Mouse (Mus musculus): ENCODE measurements around the gene Ly6g6d. TPM values are rescaled to one million over a fixed set of nuclear protein-coding genes. Genes with fewer than 3 reads are reported as not detected.
"Not testable (repeated sequence)": the region's sequence is repeated elsewhere in the genome, so short reads cannot be mapped to it uniquely, and the experiment has no call there.

The Ly6g6d gene
- 1.7 and 1.9 TPM in 2 replicates for polyA plus RNA-seq (2015; fragmentation: Nextera tagmentation; extraction: Ambion mirVana)

GRCm38 (mm10) chr17:35077786-35078233, at the start of gene Ly6g6d:
Gene Ly6g6d, minus strand, starts transcription at chr17:35078065.
- peaks cover 29% of the 10 kb centered on the region for H3K4me1 ChIP-seq
- ATAC-seq (ENCODE audit: extremely low read depth, insufficient number of reproducible peaks, low FRiP score, low TSS enrichment) = no peak
- H3K9ac ChIP-seq = peak within 1 kb of the TSS; percentile 70
- H3K4me3 ChIP-seq = peak within 1 kb of the TSS; percentile 41
- no peaks in the 10 kb centered on the region for H3K36me3 ChIP-seq
- H3K9me3 ChIP-seq = peaks cover 2% of the 10 kb centered on the region; the same call in 1 of the 2 replicates
- peak within 1 kb of the TSS; percentile 67 for H3K4me2 ChIP-seq
- H3K27me3 ChIP-seq (replicated peaks) = peaks cover 20% of the 10 kb centered on the region
- WGBS = 9% methylated on average over 14 of the region's 14 CpGs
- peak within 1 kb of the TSS; percentile 13; the same call in 1 of the 2 replicates for H3K27ac ChIP-seq (replicated peaks)

GRCm38 (mm10) chr17:35127017-35127416, 49.2 kb upstream of the Ly6g6d start:
- no peaks in the 10 kb centered on the region for H3K27me3 ChIP-seq (replicated peaks)
- H3K4me2 ChIP-seq = peak overlapping the region; percentile 85
- H3K9me3 ChIP-seq = no peaks in the 10 kb centered on the region
- peak overlapping the region; percentile 89 for H3K27ac ChIP-seq (replicated peaks)
- peaks cover 38% of the 10 kb centered on the region for H3K4me1 ChIP-seq
- ATAC-seq (ENCODE audit: extremely low read depth, insufficient number of reproducible peaks, low FRiP score, low TSS enrichment) = no peak
- 65% methylated on average over 13 of the region's 13 CpGs for WGBS
- peak overlapping the region; percentile 91 for H3K9ac ChIP-seq
- H3K36me3 ChIP-seq = peaks cover 47% of the 10 kb centered on the region
- peak overlapping the region; percentile 79 for H3K4me3 ChIP-seq

- Histone ChIP-seq H3K4me2 (peak within 1 kb of the TSS; percentile 85), H3K4me3 (peak within 1 kb of the TSS; percentile 79), H3K9me3 (no peaks in the 10 kb centered on the region), H3K4me1 (peaks cover 41% of the 10 kb centered on the region), H3K36me3 (peaks cover 47% of the 10 kb centered on the region), H3K9ac (peak within 1 kb of the TSS; percentile 91), H3K27me3 (replicated peaks) (no peaks in the 10 kb centered on the region), H3K27ac (replicated peaks) (peak within 1 kb of the TSS; percentile 89)
- under 1% methylated on average over 36 of the region's 36 CpGs for WGBS
- ATAC-seq (ENCODE audit: extremely low read depth, insufficient number of reproducible peaks, low FRiP score, low TSS enrichment) = peak; percentile 53; the same call in 1 of the 2 replicates
These were observed 48.3 kb upstream of the Ly6g6d start, which contains the start of gene D17H6S53E for GRCm38 (mm10) chr17:35126206-35126611. Gene D17H6S53E, plus strand, starts transcription at chr17:35126373.

- H3K9me3 ChIP-seq = no peaks in the 10 kb centered on the region
- 28% methylated on average over 6 of the region's 6 CpGs for WGBS
- H3K27ac ChIP-seq (replicated peaks) = peak overlapping the region; percentile 89
- no peak for ATAC-seq (ENCODE audit: extremely low read depth, insufficient number of reproducible peaks, low FRiP score, low TSS enrichment)
- H3K36me3 ChIP-seq = peaks cover 46% of the 10 kb centered on the region
- H3K9ac ChIP-seq = peak overlapping the region; percentile 91
- no peaks in the 10 kb centered on the region for H3K27me3 ChIP-seq (replicated peaks)
- H3K4me2 ChIP-seq = peak overlapping the region; percentile 85
- peaks cover 41% of the 10 kb centered on the region for H3K4me1 ChIP-seq
- H3K4me3 ChIP-seq = peak overlapping the region; percentile 79
These were observed 47.7 kb upstream of the Ly6g6d start for GRCm38 (mm10) chr17:35125578-35125977.

- Histone ChIP-seq H3K4me3 (no peak overlapping the region), H3K27ac (replicated peaks) (peak overlapping the region; percentile 89; the same call in 1 of the 2 replicates), H3K4me2 (peak overlapping the region; percentile 85), H3K9me3 (no peaks in the 10 kb centered on the region), H3K9ac (peak overlapping the region; percentile 91), H3K27me3 (replicated peaks) (no peaks in the 10 kb centered on the region), H3K4me1 (peaks cover 45% of the 10 kb centered on the region), H3K36me3 (peaks cover 41% of the 10 kb centered on the region)
- no peak for ATAC-seq (ENCODE audit: extremely low read depth, insufficient number of reproducible peaks, low FRiP score, low TSS enrichment)
- 93% methylated on average over 1 of the region's 1 CpGs for WGBS
These were observed 47.2 kb upstream of the Ly6g6d start for GRCm38 (mm10) chr17:35125081-35125480.

GRCm38 (mm10) chr17:35124261-35124896, 46.5 kb upstream of the Ly6g6d start:
- not testable (repeated sequence) for H3K9ac ChIP-seq; ATAC-seq (ENCODE audit: extremely low read depth, insufficient number of reproducible peaks, low FRiP score, low TSS enrichment); H3K4me3 ChIP-seq; H3K9me3 ChIP-seq; H3K4me2 ChIP-seq; H3K27me3 ChIP-seq (replicated peaks); H3K27ac ChIP-seq (replicated peaks)
- peaks cover 52% of the 10 kb centered on the region for H3K4me1 ChIP-seq
- WGBS = 88% methylated on average over 12 of the region's 12 CpGs
- peaks cover 41% of the 10 kb centered on the region for H3K36me3 ChIP-seq

GRCm38 (mm10) chr17:35123287-35123686, 45.4 kb upstream of the Ly6g6d start:
- Histone ChIP-seq H3K36me3 (peaks cover 42% of the 10 kb centered on the region), H3K4me1 (peaks cover 48% of the 10 kb centered on the region)
- not testable (repeated sequence) for ATAC-seq (ENCODE audit: extremely low read depth, insufficient number of reproducible peaks, low FRiP score, low TSS enrichment); H3K27me3 ChIP-seq (replicated peaks); H3K4me2 ChIP-seq; H3K9me3 ChIP-seq; H3K27ac ChIP-seq (replicated peaks); H3K4me3 ChIP-seq; H3K9ac ChIP-seq
- 92% methylated on average over 9 of the region's 9 CpGs for whole genome bisulfite sequencing

GRCm38 (mm10) chr17:35121871-35122303, 44.0 kb upstream of the Ly6g6d start, which contains the start of gene Csnk2b:
Gene Csnk2b, minus strand, starts transcription at chr17:35122053.
- H3K4me2 ChIP-seq = peak within 1 kb of the TSS; percentile 96
- H3K9me3 ChIP-seq = no peaks in the 10 kb centered on the region
- peak within 1 kb of the TSS; percentile 92 for H3K27ac ChIP-seq (replicated peaks)
- peaks cover 37% of the 10 kb centered on the region for H3K4me1 ChIP-seq
- peak within 1 kb of the TSS; percentile 98 for H3K4me3 ChIP-seq
- under 1% methylated on average over 19 of the region's 19 CpGs for WGBS
- H3K9ac ChIP-seq = peak within 1 kb of the TSS; percentile 99
- no peak for ATAC-seq (ENCODE audit: extremely low read depth, insufficient number of reproducible peaks, low FRiP score, low TSS enrichment)
- H3K36me3 ChIP-seq = peaks cover 50% of the 10 kb centered on the region
- no peaks in the 10 kb centered on the region for H3K27me3 ChIP-seq (replicated peaks)

- H3K9me3 ChIP-seq = no peaks in the 10 kb centered on the region
- H3K4me3 ChIP-seq = peak within 1 kb of the TSS; percentile 98
- WGBS = under 1% methylated on average over 50 of the region's 50 CpGs
- peaks cover 55% of the 10 kb centered on the region for H3K36me3 ChIP-seq
- ATAC-seq (ENCODE audit: extremely low read depth, insufficient number of reproducible peaks, low FRiP score, low TSS enrichment) = peak; percentile 97
- H3K4me2 ChIP-seq = peak within 1 kb of the TSS; percentile 96
- H3K27me3 ChIP-seq (replicated peaks) = no peaks in the 10 kb centered on the region
- H3K9ac ChIP-seq = peak within 1 kb of the TSS; percentile 99
- H3K4me1 ChIP-seq = peaks cover 33% of the 10 kb centered on the region
- peak within 1 kb of the TSS; percentile 92 for H3K27ac ChIP-seq (replicated peaks)
These were observed 43.4 kb upstream of the Ly6g6d start, which contains the start of gene Gpank1 for GRCm38 (mm10) chr17:35121143-35121799. Gene Gpank1, plus strand, starts transcription at chr17:35121455.

- Histone ChIP-seq H3K4me2 (peak overlapping the region; percentile 96), H3K9me3 (no peaks in the 10 kb centered on the region), H3K27ac (replicated peaks) (peak overlapping the region; percentile 81), H3K9ac (peak overlapping the region; percentile 99), H3K27me3 (replicated peaks) (no peaks in the 10 kb centered on the region), H3K36me3 (peaks cover 61% of the 10 kb centered on the region), H3K4me1 (peaks cover 32% of the 10 kb centered on the region), H3K4me3 (peak overlapping the region; percentile 98)
- ATAC-seq (ENCODE audit: extremely low read depth, insufficient number of reproducible peaks, low FRiP score, low TSS enrichment) = 0 out of 2 replicates have a peak, but pooled peaks have one; percentile 0
- 0% methylated on average over 33 of the region's 33 CpGs for WGBS
These were observed 42.9 kb upstream of the Ly6g6d start for GRCm38 (mm10) chr17:35120745-35121142.
